Mouse (Mus musculus) E14TG2a.4 (cell line): ENCODE results near the gene Scarb1.

Experiments used
- CTCF ChIP-seq: conservative IDR thresholded peaks from 2 replicates; pipeline ENCODE4 v1.5.1; 2014; ENCODE audit warnings: low read length
- NANOG ChIP-seq: IDR thresholded peaks from 2 replicates; pipeline ENCODE4 v1.6.1; 2014; ENCODE audit warnings: borderline replicate concordance, low read length, mixed read lengths
- POU5F1 ChIP-seq: IDR thresholded peaks from 2 replicates; pipeline ENCODE4 v1.6.1; 2014; ENCODE audit warnings: low read length, borderline replicate concordance

- TF ChIP-seq CTCF (no peak), POU5F1 (no peak), NANOG (no peak)
These were observed 10.2 kb upstream of the Scarb1 start for GRCm38 (mm10) chr5:125351057-125351456.
